Mouse (Mus musculus) bone marrow macrophage, adult 2 months (primary cell): Measurements from ENCODE around the gene Klf12.

Experiments
- CTCF ChIP-seq: IDR thresholded peaks from 2 replicates; pipeline ENCODE4 v1.5.1; 2012; ENCODE audit warnings: low read depth, mild to moderate bottlenecking, low read length, moderate library complexity
- POLR2A ChIP-seq: IDR thresholded peaks from 2 replicates; pipeline ENCODE4 v1.6.1; 2012; ENCODE audit warnings: mild to moderate bottlenecking, low read depth, low read length, borderline replicate concordance

GRCm38 (mm10) chr14:100274179-100274578 is 10.3 kb downstream of the Klf12 start:
- TF ChIP-seq POLR2A: no peak
- no peak for TF ChIP-seq CTCF
